Mouse (Mus musculus): ENCODE results near the gene Csf3.
"Not testable (repeated sequence)": the region's sequence is repeated elsewhere in the genome, so short reads cannot be mapped to it uniquely, and the experiment has no call there.

Csf3 gene

DNA sequence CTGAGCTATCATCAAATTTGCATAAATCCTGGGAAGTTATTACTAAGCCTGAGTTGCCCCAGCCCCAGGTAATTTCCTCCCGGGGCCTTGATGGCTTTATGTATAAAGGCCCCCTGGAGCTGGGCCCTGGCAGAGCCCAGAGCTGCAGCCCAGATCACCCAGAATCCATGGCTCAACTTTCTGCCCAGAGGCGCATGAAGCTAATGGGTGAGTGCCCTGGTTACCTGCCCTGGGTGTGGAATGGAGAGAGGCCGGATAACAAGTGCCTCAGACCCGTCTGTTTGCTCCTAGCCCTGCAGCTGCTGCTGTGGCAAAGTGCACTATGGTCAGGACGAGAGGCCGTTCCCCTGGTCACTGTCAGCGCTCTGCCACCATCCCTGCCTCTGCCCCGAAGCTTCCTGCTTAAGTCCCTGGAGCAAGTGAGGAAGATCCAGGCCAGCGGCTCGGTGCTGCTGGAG, at the start of gene Csf3:
TSS of gene Csf3 (plus strand) at position 51 of the 458 bp plus-strand sequence.
- DNase-seq (ENCODE audit: low read depth, low spot score), result no peak

DNA sequence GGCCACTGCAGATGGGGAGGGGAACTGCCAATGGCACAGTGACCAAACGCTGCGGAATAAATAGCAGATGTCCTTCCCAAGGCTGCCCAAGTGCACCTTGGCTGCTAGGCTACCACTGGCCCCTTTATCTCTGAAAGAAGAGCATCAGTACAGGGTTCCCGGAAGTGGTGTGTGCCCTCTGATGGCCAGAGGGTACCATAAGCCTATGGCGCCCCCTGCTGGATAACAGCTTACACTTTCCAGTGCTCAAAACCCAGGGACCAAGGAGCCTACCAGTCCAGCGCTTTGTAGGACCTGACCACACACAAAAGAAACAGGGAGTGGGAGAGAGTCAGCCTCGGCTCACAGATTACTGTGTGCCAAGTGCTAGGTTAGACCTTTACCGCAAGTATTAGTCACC, 46.0 kb upstream of the Csf3 start:
- DNase-seq (ENCODE audit: low read depth, low spot score), result not testable (repeated sequence)

DNA sequence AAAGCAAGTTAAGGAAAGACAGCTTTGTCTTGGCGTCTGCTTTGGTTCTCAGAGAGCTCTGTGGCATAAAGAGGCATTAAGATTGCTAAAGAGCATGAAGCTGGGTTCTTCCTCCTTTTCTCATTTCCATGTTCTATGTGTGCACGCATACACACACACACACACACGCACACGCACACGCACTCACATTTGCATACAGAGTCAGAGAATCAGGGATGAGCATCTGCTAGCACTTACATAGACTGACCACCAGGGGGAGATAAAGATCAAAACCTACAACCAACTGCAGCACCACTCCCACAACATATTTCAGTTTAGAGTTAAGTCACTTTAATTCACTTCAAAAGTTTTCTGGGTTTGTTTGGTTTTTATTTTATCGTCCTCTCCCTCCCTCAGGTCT, 40.5 kb upstream of the Csf3 start:
- DNase-seq (ENCODE audit: low read depth, low spot score), result peak; percentile 32

DNA sequence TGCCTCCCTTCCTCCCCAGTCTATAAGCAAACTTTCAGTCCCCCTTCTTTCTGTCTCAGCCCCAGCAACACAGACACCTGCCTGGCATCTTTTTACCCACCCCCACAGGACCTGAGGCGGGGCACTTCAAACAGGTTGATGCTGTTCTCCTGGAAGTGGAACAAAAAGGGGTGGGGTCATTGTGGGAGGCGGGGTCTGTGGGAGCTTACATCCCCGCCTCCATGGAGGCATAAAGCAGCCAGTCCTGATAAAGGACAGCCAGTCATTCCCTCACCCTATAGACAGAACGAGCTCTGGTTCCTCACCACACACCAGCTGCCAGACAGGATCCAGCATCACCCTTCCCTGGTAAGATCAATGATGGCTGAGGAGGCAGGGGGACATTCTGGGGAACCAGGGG, 37.0 kb upstream of the Csf3 start, which contains the start of gene Gsdma:
TSS of gene Gsdma (plus strand) at position 261 of the 400 bp plus-strand sequence.
- DNase-seq (ENCODE audit: low read depth, low spot score), result no peak

DNA sequence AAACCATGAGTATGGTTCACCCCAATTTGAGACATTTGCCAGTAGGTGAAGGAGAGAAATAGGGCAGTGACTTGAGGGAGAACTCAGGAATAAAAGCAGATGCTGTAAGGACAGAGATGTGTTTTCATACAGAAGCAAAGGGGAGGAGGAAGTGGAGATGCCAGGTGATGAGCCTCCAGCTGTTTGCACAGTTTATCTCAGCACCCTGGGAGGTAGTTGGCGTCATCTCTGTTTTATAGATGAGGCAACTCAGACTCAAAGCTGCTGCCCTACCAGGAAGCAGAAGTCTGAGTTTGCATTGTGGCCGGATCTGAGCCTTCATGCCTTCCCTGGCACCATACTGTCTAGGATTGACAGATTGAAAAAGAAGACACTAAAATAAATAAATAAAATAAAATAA, 32.1 kb upstream of the Csf3 start:
- no peak for DNase-seq (ENCODE audit: low read depth, low spot score)

DNA sequence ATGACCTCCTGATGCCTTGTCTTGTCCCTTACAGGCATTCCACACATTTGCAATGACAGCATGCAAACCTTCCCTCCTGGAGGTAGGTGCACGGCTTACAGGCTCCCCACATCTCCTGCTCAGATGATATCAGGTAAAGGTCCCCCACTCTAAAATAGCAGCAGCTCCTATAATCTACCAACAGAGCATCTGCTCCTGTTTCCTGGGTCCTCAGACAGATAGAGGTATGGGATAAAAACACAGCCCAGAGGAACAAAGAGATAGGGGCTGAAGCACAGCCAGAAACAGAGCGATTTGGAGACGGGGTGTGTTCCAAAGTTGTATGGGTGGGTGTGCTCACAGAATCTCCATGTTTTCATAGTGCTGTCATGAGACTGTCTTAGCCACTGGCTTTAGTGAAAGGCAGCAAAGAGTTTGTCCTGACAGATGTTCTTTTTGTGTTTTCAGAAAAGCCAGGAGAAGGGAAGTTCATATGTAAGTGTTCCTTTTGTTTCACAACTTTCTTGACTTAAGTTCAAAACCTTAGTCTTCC, 29.7 kb upstream of the Csf3 start:
- DNase-seq (ENCODE audit: low read depth, low spot score), result no peak

DNA sequence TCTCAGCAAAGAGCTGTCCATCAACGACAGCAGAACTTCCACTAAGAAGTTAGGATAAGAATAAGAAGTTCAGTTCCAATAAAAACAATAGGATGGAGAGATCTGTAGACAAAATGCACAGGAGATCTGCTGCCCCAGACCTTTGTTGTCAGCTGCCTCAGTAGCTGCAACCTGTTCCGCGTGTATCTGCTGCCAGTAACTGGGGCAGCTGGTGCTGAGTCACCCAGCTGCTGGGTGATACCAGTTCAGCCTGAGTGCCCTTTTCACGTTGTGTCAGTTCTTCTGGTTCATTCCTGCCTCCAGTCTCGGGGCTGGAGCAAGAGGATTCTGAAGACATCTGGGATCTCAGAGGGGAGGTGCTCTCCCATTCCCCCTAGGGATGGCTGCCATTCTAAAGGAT, 29.2 kb upstream of the Csf3 start:
- DNase-seq (ENCODE audit: low read depth, low spot score), result no peak

DNA sequence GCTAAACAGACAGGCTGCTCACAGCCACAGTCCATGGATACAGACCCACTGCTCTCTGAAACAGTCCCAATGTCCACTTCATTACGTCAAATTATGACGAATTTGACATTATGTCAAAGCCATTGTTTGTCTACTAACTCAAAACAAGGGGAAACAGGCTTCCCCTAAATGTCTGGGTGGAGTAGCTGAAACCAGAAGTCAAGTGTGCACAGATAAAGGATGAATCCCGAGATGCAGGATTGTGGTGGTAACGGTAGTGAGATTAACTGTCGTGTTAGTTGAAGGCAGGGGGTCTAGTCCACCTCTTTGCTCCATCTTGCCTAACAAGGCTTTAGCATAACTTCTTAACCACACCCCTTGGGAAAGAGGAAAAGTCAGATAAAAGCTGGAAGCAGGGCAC, 28.6 kb upstream of the Csf3 start:
- DNase-seq (ENCODE audit: low read depth, low spot score), result no peak

DNA sequence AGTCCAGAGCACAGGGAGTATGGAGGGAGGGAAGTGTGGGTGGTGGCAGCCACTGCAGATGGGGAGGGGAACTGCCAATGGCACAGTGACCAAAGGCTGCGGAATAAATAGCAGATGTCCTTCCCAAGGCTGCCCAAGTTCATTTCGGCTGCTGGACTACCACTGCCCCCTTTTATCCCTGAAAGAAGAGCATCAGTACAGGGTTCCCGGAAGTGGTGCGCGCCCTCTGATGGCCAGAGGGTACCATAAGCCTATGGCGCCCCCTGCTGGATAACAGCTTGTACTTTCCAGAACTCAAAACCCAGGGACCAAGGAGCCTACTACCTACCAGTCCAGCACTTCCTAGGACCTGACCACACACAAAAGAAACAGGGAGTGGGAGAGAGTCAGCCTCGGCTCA, 27.9 kb upstream of the Csf3 start:
- peak; percentile 29 for DNase-seq (ENCODE audit: low read depth, low spot score)

DNA sequence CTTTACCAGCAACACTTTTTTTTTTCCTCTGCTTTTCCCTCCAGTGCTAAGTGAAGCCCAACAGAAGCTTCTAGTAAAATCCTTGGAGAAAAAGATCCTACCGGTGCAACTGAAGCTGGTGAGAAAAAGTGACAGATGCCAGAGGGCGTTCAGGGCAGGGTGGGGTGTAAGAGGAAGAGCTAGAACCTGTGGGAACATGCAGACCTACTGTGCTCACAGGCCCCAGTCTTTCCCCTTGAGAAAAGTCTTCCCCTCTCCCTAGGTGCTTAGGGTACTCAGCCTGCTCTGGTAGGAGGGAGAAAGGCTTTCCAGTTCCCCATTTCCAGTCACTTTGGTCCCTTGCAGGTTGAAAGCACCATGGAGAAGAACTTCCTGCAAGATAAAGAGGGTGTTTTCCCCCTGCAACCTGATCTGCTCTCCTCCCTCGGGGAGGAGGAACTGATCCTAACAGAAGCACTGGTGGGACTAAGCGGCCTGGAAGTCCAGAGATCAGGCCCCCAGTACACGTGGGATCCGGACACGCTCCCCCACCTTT, 25.2 kb upstream of the Csf3 start:
- no peak for DNase-seq (ENCODE audit: low read depth, low spot score)

DNA sequence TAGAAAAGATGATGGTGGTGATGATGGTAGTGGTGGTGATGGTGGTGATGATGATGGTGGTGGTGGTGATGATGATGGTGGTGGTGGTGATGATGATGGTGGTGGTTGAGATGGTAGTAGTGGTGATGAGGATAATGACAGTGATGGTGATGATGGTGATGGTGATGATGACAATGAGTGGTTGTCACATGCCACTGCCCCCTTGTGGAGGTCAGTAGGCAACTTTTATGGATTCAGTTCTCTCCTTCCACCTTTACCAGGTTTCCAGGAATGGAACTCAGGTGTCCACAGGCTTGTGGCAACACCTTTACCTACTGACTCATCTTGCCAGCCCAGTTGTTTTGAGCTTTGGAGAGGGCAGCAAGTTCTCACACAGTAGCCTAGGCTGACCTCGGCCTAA, 21.0 kb upstream of the Csf3 start:
- no peak for DNase-seq (ENCODE audit: low read depth, low spot score)

DNA sequence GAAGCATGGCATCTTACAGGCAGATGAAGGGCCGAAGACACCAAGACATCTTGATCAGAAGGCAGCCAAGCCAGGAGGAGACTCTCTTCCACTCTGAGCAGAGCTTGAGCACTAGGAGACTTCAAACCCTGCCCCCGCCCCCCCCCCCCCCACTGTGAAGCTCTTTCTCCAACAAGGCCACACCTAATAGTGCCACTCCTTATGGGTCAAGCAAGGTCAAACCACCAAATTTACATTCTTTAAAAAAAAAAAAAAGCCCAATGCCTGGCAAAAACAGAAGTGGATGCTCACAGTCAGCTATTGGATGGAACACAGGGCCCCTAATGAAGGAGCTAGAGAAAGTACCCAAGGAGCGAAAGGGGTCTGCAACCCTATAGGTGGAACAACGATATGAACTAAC, 20.5 kb upstream of the Csf3 start:
- not testable (repeated sequence) for DNase-seq (ENCODE audit: low read depth, low spot score)

DNA sequence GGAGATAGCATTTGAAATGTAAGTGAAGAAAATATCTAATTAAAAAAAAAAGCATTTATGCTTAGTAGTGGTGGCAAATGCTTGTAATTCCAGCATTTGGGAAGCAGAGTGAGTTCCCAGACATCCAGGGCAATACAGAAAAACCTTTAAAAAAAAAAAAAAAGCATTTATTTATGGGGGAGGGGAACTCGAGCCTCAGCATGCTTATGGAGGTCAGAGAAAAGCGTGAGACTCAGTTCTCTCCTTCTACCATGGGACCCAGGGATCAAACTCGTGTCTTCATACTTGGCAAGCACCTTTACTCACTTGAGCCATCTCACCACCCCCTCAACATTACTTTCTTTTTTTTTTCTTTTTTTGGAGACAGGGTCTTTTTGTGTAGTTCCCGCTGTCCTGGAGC, 19.9 kb upstream of the Csf3 start:
- DNase-seq (ENCODE audit: low read depth, low spot score), result no peak

DNA sequence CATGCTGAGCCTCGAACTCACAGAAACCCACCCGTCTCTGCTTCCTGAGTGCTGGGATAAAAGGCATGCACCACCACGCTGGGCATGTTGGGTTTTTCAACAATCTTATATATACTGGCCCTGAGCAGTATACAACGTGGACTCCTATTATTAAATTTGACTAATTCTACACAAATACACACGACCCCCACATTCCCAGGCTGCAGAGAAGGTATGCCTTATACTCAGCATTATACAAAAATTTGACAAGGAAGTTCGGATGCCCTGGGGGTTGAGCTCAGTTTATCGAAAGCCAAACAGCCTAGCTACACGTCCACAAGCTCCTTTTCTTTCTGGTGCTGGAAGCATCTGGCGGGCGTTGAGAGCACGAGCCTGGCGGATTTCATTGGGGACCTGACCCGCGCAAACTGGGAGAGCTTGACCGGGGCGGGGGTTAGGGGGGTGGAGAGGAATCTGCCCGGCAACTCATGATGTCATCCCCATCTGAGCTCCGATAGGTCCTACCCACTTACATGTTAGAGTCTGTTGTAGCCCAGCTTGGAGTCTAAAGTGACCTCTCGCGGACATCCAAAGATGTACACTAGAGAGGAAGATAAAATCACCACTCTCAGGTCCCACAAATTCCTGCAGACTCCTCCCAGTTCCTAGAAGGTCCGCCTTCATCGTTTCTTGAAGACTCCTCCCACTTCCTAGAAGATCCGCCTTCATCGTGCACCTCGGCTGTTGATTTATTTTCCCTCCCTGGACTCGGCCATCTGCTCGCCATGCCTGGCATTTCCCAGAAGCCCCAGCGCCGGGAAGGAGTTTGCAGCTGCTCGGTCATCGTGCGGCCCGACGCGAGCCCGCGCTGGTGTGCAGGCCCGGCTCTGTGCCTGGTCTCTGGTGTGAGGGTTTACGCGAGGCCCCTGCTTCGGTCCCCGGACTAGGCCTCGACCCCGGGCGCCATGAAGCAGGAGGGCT, 19.0 kb upstream of the Csf3 start, which contains the start of gene Psmd3:
TSS of gene Psmd3 (plus strand) at position 769 of the 960 bp plus-strand sequence.
- DNase-seq (ENCODE audit: low read depth, low spot score), result peak; percentile 97

DNA sequence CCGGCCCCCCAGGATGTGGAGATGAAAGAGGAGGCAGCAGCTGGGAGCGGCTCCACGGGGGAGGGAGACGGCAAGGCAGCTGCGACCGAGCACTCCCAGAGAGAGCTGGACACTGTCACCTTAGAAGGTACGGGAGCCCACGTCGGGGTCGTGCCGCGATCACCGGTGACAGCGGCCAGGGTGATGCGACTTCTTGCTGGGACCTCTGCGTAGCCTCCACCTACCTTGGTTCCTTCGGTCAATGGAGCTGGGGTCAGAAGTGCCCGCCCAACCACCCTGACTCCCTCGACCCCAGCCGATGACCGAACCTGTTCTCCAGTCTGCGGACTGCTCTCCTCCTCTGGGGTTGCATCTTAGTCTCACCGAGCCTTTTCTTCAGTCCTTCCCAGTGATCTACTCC, 18.3 kb upstream of the Csf3 start:
- no peak for DNase-seq (ENCODE audit: low read depth, low spot score)

DNA sequence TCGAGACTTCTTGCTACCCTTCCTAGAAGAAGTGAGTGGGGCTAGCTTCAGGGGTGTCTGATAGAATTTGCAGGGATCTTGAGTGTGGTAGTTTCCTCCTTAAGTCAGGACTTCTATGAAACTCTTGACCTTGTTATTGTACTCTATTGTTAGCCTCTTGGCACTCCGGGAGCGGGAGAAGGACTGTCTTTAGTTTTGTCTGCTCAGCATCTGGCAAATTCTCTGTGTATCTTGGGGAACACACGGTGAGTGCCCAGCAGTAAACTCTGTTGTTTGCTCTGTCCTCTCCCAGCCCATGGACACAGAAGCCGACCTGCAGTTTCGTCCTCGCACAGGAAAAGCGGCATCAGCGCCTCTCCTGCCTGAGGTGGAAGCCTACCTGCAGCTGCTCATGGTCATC, 15.4 kb upstream of the Csf3 start:
- DNase-seq (ENCODE audit: low read depth, low spot score), result no peak

DNA sequence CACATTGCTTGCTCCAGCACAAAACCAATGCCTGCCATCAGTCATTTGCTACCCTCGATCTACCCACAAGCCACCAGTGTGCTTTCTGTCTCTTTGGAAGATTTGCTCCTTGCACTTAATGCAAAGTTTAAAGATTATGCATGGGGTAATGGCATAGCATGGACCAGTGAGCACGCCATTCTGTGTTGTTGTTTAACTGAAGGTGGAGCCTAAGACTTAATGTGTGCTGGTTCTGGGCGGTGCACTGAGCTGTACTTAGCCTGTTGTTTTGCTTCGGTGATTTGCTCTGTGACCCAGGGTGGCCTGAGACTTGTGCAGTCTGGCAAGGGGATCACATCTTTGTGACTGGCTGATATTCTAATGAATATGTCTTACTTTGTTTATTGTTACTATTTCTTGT, 14.1 kb upstream of the Csf3 start:
- no peak for DNase-seq (ENCODE audit: low read depth, low spot score)

DNA sequence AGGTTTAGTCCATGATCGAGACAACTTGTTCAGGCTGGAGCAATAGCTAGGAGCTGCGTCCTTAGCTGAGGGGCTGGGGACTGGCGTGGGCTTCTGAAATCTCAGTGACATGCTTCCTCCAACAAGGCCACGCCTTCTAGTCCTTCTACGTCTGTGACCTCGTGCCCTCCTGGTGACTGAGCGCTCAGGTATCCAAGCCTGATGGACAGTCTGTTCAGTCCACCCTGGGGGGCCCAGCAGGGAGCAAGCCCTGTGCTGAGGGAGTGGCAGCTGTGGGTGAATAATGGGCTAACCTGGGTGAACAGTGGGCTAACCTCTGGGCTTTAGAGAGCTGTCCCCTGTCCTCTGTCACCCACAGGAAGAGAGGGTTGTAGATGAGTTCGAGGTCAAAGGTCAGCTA, 13.1 kb upstream of the Csf3 start:
- no peak for DNase-seq (ENCODE audit: low read depth, low spot score)

DNA sequence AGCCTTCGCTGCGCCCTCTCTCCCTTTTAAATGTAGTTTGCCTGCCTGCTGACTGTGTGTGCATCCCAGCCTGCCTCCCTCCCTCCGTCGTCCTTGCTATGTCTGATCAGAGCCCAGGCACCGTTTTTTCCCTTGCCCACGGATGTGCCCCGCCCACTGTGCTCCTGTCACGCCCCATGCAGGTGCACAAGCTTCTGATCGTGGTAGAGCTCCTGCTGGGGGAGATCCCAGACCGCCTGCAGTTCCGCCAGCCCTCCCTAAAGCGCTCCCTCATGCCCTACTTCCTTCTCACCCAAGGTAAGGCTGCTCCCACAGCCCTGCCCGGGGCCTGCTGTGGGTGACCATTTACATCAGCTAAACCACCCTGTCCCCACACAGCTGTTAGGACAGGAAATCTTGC, 7.9 kb upstream of the Csf3 start:
- DNase-seq (ENCODE audit: low read depth, low spot score), result no peak

DNA sequence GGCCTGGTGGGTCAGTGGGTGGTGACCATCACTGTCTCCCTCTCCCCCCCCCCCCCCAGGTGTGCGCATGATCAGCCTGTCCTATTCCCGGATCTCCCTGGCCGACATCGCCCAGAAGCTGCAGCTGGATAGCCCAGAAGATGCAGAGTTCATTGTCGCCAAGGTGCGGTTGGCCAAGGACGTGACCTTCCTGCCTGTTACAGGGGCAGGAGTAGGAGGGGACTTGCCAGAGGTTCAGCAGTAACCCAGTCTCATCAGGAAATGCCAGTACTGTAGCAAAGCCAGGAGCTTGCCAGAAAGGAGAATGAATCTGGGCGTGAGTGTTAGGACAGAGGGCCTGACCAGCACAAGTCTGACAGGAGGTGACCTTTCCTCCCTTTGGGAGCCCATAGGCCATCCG, 7.3 kb upstream of the Csf3 start:
- no peak for DNase-seq (ENCODE audit: low read depth, low spot score)

DNA sequence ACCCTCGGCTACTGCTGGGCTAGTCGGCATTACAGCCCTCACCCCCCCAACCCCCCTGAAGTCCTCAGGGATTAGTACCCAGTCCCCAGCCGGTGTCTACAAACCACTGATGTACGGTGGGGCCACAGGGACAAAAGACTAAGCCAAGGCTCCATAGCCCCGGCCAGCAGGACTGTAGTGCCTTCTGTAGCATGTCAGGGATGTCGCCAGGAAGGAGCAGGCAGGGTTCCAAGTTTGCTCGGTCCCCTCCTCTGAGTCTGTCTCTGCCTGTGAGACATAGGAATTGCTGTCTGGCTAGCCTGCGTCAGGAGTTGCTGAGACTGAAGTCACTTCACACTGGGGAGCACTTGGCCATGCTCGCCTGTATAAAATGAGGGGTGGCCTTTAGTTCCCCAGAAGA, 6.8 kb upstream of the Csf3 start:
- no peak for DNase-seq (ENCODE audit: low read depth, low spot score)

DNA sequence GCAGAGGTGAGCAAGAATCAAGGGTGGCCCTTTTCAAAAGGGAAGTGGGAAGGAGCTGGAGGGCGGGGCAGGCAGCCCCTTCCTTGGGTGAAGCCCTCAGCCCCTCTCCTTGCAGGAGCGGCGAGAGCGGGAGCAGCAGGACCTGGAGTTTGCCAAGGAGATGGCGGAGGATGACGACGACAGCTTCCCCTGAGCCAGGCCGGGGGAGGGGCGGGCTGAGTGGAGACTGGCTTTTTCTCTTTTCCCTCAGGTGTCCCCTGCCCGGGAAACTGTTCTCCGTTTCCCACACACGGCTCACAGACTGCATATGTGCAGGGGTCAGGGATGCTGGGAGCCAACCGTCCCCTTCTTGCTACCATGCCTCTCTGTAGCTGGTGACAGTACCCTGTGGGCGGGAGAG, 5.7 kb upstream of the Csf3 start:
- DNase-seq (ENCODE audit: low read depth, low spot score), result no peak

Measured in retina, adult 2 months (tissue).